Mouse (Mus musculus) lung, embryonic 16.5 days (tissue): ENCODE measurements at regions not wholly inside any gene's neighbourhood (a gene's known extent, or its start where the extent isn't known, plus 50 kb on each side); places are given as distances from the start of the nearest gene placed in this dataset.

ENCODE experiments used
- ATAC-seq: fragments of 200-750 bp; cut with Nextera tagmentation; 2 replicates; pipeline ENCODE4 v1.8.0; 2017; ENCODE audit warnings: low read depth, mild to moderate bottlenecking, moderate library complexity
- H3K27ac ChIP-seq: fragments of 300-500 bp; sonication (generic); 2 replicates; pipeline ENCODE4 v1.5.1; 2014; ENCODE audit warnings: mild to moderate bottlenecking, control low read depth, low read length
- H3K27me3 ChIP-seq: fragments of 300-500 bp; sonication (generic); 2 replicates; pipeline ENCODE4 v1.6.1; 2014; ENCODE audit warnings: low read depth, low read length, mixed read lengths; ENCODE audit not compliant: control insufficient read depth, insufficient read depth
- H3K36me3 ChIP-seq: fragments of 300-500 bp; sonication (generic); 2 replicates; pipeline ENCODE4 v1.6.1; 2014; ENCODE audit warnings: low read length; ENCODE audit not compliant: control insufficient read depth, insufficient read depth
- H3K4me1 ChIP-seq: fragments of 300-500 bp; sonication (generic); replicated peaks from 2 replicates; pipeline ENCODE4 v1.6.1; 2014; ENCODE audit warnings: low read length, mixed read lengths; ENCODE audit not compliant: control insufficient read depth, insufficient read depth
- H3K4me2 ChIP-seq: fragments of 300-500 bp; sonication (generic); 2 replicates; pipeline ENCODE4 v1.6.1; 2014; ENCODE audit warnings: low read depth, low read length, control low read depth
- H3K4me3 ChIP-seq: fragments of 300-500 bp; sonication (generic); 2 replicates; pipeline ENCODE4 v1.5.1; 2014; ENCODE audit warnings: mild to moderate bottlenecking, low read length, control low read depth
- H3K9ac ChIP-seq: fragments of 300-500 bp; sonication (generic); 2 replicates; pipeline ENCODE4 v1.6.1; 2014; ENCODE audit warnings: low read length, control low read depth
- H3K9me3 ChIP-seq: fragments of 300-500 bp; sonication (generic); 2 replicates; pipeline ENCODE4 v1.6.1; 2016; ENCODE audit warnings: low read length; ENCODE audit not compliant: control insufficient read depth
- WGBS: fragments of 180-500 bp; shearing (Covaris S2); extraction: QIAGEN DNeasy Blood & Tissue Kit; methylation state at CpG from one replicate; pipeline ENCODE4 v1.1.7; 2014; 5-methylcytosine and 5-hydroxymethylcytosine counted together

DNA sequence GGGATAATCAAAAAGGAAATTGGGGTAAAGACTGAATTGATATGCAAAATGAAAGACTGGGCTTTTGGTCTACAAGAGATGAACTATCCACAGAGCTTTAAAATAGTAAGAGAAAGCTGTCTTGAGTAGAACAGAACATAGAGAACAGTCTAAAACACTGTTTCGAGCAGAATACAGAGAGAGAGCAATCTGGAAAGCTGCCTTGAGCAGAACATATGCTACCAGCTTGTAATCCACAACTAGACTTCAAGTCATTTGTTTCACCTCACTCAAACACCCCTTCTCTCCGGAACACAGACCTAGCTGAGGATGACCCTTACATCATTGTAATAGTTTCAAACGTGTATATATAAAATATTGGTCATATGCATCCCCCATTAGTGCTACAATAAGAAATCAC is 538.7 kb downstream of the Galc start:
- H3K4me3 ChIP-seq, result no peak overlapping the region
- H3K9me3 ChIP-seq, result peaks cover 2% of the 10 kb centered on the region; the same call in 1 of the 2 replicates
- no peaks in the 10 kb centered on the region for H3K27me3 ChIP-seq
- no peak overlapping the region for H3K4me2 ChIP-seq
- WGBS, result 64% methylated on average over 3 of the region's 3 CpGs
- H3K36me3 ChIP-seq, result no peaks in the 10 kb centered on the region
- no peak for ATAC-seq
- no peaks in the 10 kb centered on the region for H3K4me1 ChIP-seq
- H3K27ac ChIP-seq, result no peak overlapping the region
- H3K9ac ChIP-seq, result no peak overlapping the region

DNA sequence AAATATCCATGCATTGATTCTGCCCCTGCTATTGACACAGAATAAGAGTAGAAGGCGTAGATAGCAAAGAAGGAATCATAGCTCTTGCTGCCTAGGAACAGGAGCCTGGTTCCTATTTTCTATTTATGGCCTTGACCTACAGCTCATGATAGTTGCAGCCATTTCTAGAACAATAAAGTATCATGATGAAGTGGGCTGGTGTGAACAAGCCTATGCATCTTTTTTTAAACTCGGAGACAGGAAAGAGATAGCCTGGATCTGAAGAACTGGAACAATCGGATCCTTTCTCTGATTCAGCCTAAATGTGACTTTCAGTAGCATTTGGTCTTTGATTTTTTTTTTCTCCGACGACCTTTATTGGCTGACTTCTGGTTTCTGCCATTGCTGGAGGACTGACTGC is 541.4 kb downstream of the Galc start:
- no peak overlapping the region for H3K9ac ChIP-seq
- H3K4me2 ChIP-seq, result no peak overlapping the region
- peaks cover 2% of the 10 kb centered on the region; the same call in 1 of the 2 replicates for H3K9me3 ChIP-seq
- WGBS, result 79% methylated on average over 5 of the region's 5 CpGs
- no peaks in the 10 kb centered on the region for H3K27me3 ChIP-seq
- H3K4me3 ChIP-seq, result no peak overlapping the region
- no peak for ATAC-seq
- no peaks in the 10 kb centered on the region for H3K4me1 ChIP-seq
- no peak overlapping the region for H3K27ac ChIP-seq
- no peaks in the 10 kb centered on the region for H3K36me3 ChIP-seq
